Mouse (Mus musculus): Measurements from ENCODE around the gene Lhx1. TPM values are rescaled to one million over a fixed set of nuclear protein-coding genes. Genes with fewer than 3 reads are reported as not detected.
A peak's percentile ranks its signal among the peaks of the same experiment; 100 is the strongest.

Gene Lhx1
- 12.8 and 16.7 TPM in 2 replicates for polyA plus RNA-seq (2012; rRNA removed)

DNA sequence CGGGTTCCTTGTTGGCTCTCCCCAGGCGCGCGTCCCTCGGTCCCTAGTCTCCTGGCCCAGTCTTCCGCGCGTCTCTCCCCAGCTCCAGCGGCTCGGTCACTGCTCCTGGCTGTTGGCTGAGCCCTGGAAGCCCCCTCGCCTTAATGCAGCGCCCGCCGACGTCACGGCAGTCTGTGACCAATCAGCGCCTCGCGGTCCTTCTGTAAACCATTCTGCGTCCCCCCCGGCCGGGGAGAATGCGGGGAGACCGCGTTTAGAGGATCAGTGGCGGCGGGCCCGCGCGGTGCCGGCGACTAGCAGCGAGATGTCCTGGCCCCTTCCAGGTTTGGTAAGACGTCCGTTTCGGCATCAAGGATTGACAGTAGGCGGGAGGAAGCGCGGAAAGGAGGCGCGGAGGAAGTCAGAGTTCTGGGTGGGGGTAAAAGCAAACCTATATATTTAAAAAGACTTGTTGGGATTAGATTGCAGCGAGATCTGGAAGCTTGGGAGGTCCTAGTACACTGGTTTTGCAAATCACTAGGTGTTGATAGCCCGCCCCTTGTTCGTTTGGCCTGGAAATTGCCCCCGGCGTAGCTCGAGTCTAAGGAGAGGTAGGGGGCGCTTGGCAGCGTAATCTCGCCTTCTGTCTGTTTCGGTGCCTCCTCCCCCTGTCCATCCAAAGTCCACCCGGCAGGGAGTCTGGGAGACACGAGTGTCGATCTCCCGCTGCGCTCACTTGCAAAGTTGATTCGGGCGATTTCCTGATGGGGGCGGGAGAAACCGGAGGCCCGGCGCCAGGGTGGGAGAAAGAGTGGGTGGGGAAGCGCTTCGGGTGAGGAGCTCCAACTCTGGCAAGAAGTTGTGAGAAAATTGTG lies at the start of gene Lhx1:
TSS of gene Lhx1 (minus strand) at position 115 of the 854 bp plus-strand sequence.
- DNase-seq = peak; percentile 93
- H3K4me1 ChIP-seq (ENCODE audit: control insufficient read depth, insufficient read depth, low read length) = peaks cover 5% of the 10 kb centered on the region; the same call in 1 of the 2 replicates
- peak within 1 kb of the TSS; percentile 93 for H3K27ac ChIP-seq (ENCODE audit: insufficient read depth, low read depth, low read length)
- no peaks in the 10 kb centered on the region for H3K36me3 ChIP-seq (ENCODE audit: control insufficient read depth, insufficient read depth, low read length)
- peak within 1 kb of the TSS; percentile 93 for H3K4me3 ChIP-seq (ENCODE audit: insufficient read depth, low read depth, low read length)
- WGBS = 1% methylated on average over 64 of the region's 64 CpGs
- H3K27me3 ChIP-seq (replicated peaks; ENCODE audit: control insufficient read depth, insufficient read depth, low read length) = 0 out of 2 replicates have a peak, but pooled peaks cover 2% of the 10 kb centered on the region
- TF ChIP-seq CTCF (conservative IDR thresholded peaks at IDR 0.05; ENCODE audit: insufficient read depth, insufficient read length, low read depth, low read length) (no peak), POLR2A (IDR thresholded peaks at IDR 0.05; ENCODE audit: low read depth, low read length) (peak; percentile 66)

DNA sequence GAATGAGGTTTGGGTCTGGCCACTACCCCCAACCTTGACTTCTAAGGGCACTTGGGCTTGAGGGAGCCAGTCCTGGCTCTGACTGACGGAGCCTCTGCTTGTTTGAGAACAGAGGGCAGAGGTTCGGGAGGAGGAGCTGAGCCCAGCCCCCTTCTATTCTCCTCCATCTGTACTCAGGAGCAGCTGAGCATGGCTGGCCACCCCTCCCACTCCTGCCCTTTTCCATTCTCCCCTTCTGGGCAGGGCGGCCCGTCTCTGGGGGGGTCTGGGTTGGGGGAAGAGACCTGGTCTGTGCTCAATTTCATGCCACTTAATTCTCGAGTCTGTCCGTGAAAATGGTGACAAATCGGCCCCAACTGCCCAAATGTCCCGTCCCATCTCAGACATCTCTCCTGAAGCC lies 49.5 kb upstream of the Lhx1 start:
- WGBS = 44% methylated on average over 8 of the region's 8 CpGs
- H3K27me3 ChIP-seq (replicated peaks; ENCODE audit: control insufficient read depth, insufficient read depth, low read length) = no peaks in the 10 kb centered on the region
- DNase-seq = no peak
- TF ChIP-seq POLR2A (IDR thresholded peaks at IDR 0.05; ENCODE audit: low read depth, low read length) = no peak
- TF ChIP-seq CTCF (conservative IDR thresholded peaks at IDR 0.05; ENCODE audit: insufficient read depth, insufficient read length, low read depth, low read length) = no peak
- no peaks in the 10 kb centered on the region for H3K4me1 ChIP-seq (ENCODE audit: control insufficient read depth, insufficient read depth, low read length)
- H3K4me3 ChIP-seq (ENCODE audit: insufficient read depth, low read depth, low read length) = no peak overlapping the region
- H3K36me3 ChIP-seq (ENCODE audit: control insufficient read depth, insufficient read depth, low read length) = no peaks in the 10 kb centered on the region
- no peak overlapping the region for H3K27ac ChIP-seq (ENCODE audit: insufficient read depth, low read depth, low read length)

DNA sequence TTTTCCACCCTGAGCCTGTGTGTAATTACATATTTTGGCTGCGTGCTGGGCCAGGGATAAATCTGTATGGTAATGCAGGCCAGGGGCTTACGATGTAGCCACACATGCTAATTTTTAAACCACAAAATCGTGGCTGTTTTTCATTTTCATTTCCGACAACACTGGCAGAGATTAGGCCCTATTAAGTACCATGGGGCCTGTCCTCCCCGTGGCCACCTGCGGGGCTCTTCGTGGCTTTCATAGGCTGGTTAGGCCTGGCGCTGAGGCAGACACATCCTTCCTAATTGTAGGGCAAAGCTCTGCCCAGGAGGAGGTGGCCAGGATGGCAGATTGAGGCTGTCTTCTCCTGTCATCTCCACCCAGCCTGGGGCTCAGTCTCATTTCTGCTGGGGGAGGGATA lies 48.3 kb upstream of the Lhx1 start:
- Histone ChIP-seq H3K27ac (ENCODE audit: insufficient read depth, low read depth, low read length) (no peak overlapping the region), H3K4me3 (ENCODE audit: insufficient read depth, low read depth, low read length) (no peak overlapping the region), H3K36me3 (ENCODE audit: control insufficient read depth, insufficient read depth, low read length) (no peaks in the 10 kb centered on the region), H3K4me1 (ENCODE audit: control insufficient read depth, insufficient read depth, low read length) (no peaks in the 10 kb centered on the region), H3K27me3 (replicated peaks; ENCODE audit: control insufficient read depth, insufficient read depth, low read length) (no peaks in the 10 kb centered on the region; the same call in 1 of the 2 replicates)
- WGBS = 79% methylated on average over 8 of the region's 8 CpGs
- TF ChIP-seq CTCF (conservative IDR thresholded peaks at IDR 0.05; ENCODE audit: insufficient read depth, insufficient read length, low read depth, low read length) = no peak
- TF ChIP-seq POLR2A (IDR thresholded peaks at IDR 0.05; ENCODE audit: low read depth, low read length) = no peak
- DNase-seq = no peak

DNA sequence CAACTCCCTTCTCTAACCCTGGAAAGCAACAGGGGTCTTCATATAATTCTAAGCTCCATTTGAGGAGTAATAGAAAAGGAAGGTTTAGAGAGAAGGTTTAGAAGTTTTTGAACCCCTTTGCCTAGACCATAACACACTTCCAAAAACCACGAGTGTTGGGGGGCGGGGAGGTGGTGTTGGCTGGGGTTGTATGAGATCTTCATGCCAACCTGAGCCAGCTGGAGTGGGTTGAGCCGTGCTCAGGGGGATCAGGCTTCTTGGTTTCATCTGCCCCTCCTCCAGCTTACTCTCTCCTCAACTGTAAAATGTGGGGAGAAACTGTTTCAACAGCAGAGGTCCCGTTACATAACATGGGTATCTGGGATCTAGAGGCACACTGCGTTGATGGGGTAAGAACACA lies 45.5 kb upstream of the Lhx1 start:
- no peaks in the 10 kb centered on the region for H3K36me3 ChIP-seq (ENCODE audit: control insufficient read depth, insufficient read depth, low read length)

DNA sequence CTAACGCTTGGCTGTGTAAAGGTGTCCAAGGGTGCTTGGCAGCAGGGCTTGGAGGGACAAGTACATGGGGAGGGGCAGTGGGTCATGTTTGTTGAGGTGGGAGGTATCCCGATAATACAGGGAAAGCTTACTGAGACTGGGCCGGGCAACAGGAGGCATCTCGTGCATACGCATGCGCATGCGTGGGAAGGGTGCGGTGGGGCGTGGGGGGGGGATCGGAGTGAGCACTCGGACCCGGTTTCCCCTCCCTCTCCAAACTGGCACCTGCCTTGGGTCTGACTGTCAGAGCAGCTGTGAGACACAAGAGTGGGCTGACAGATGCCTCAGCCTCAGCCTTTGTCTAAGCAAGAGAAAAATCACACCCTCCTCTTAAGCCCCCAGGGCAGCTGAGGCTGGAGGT lies 45.1 kb upstream of the Lhx1 start:
- Histone ChIP-seq H3K4me3 (ENCODE audit: insufficient read depth, low read depth, low read length) (no peak overlapping the region), H3K4me1 (ENCODE audit: control insufficient read depth, insufficient read depth, low read length) (0 out of 2 replicates have a peak, but pooled peaks cover 2% of the 10 kb centered on the region), H3K36me3 (ENCODE audit: control insufficient read depth, insufficient read depth, low read length) (no peaks in the 10 kb centered on the region), H3K27me3 (replicated peaks; ENCODE audit: control insufficient read depth, insufficient read depth, low read length) (no peaks in the 10 kb centered on the region; the same call in 1 of the 2 replicates), H3K27ac (ENCODE audit: insufficient read depth, low read depth, low read length) (no peak overlapping the region)
- TF ChIP-seq CTCF (conservative IDR thresholded peaks at IDR 0.05; ENCODE audit: insufficient read depth, insufficient read length, low read depth, low read length) = no peak
- TF ChIP-seq POLR2A (IDR thresholded peaks at IDR 0.05; ENCODE audit: low read depth, low read length) = no peak
- 42% methylated on average over 12 of the region's 12 CpGs for WGBS
- no peak for DNase-seq

More for the DNA sequence above, 45.5 kb upstream of the Lhx1 start:
- H3K4me1 ChIP-seq (ENCODE audit: control insufficient read depth, insufficient read depth, low read length) = no peaks in the 10 kb centered on the region
- DNase-seq = no peak
- no peak for TF ChIP-seq POLR2A (IDR thresholded peaks at IDR 0.05; ENCODE audit: low read depth, low read length)
- no peak for TF ChIP-seq CTCF (conservative IDR thresholded peaks at IDR 0.05; ENCODE audit: insufficient read depth, insufficient read length, low read depth, low read length)
- no peak overlapping the region for H3K27ac ChIP-seq (ENCODE audit: insufficient read depth, low read depth, low read length)
- 68% methylated on average over 5 of the region's 5 CpGs for WGBS
- no peak overlapping the region for H3K4me3 ChIP-seq (ENCODE audit: insufficient read depth, low read depth, low read length)
- no peaks in the 10 kb centered on the region; the same call in 1 of the 2 replicates for H3K27me3 ChIP-seq (replicated peaks; ENCODE audit: control insufficient read depth, insufficient read depth, low read length)

DNA sequence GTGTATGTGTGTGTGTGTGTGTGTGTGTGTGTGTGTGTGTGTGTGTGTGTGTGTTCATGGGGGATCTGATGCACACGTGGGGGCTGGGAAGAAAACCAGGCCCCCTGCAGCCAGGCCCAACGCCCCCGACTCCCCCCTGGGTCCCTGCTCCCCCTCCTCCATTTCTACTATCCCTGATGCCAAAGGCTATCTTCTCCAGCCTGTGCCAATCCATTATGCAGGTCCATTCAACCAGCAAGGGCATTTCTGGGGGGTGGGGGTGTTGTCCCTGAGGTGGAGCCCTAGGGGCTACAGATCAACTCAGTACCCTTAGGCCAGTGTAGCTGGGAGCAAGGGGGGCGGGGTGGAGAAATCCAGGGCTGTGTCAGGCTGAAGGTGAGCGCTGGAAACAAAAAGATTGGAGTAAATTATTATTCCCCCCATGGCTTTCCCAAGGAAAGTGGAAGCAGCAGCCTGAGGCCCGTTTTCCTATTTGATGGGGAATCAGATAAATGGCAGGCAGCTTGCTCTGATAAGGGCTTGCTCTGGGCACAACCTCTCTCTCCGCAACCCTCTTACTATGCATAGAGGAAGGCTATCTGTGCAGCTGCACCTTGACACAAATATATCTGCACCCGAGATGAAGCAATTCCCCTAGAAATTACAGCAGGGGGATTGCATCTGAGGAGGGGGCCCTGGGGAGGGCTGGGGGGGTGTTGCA lies 43.9 kb upstream of the Lhx1 start:
- Histone ChIP-seq H3K27me3 (replicated peaks; ENCODE audit: control insufficient read depth, insufficient read depth, low read length) (no peaks in the 10 kb centered on the region; the same call in 1 of the 2 replicates), H3K27ac (ENCODE audit: insufficient read depth, low read depth, low read length) (no peak overlapping the region), H3K36me3 (ENCODE audit: control insufficient read depth, insufficient read depth, low read length) (no peaks in the 10 kb centered on the region), H3K4me3 (ENCODE audit: insufficient read depth, low read depth, low read length) (no peak overlapping the region), H3K4me1 (ENCODE audit: control insufficient read depth, insufficient read depth, low read length) (peaks cover 3% of the 10 kb centered on the region; the same call in 1 of the 2 replicates)
- TF ChIP-seq POLR2A (IDR thresholded peaks at IDR 0.05; ENCODE audit: low read depth, low read length) (no peak), CTCF (conservative IDR thresholded peaks at IDR 0.05; ENCODE audit: insufficient read depth, insufficient read length, low read depth, low read length) (no peak)
- WGBS = 60% methylated on average over 8 of the region's 8 CpGs
- DNase-seq = no peak

DNA sequence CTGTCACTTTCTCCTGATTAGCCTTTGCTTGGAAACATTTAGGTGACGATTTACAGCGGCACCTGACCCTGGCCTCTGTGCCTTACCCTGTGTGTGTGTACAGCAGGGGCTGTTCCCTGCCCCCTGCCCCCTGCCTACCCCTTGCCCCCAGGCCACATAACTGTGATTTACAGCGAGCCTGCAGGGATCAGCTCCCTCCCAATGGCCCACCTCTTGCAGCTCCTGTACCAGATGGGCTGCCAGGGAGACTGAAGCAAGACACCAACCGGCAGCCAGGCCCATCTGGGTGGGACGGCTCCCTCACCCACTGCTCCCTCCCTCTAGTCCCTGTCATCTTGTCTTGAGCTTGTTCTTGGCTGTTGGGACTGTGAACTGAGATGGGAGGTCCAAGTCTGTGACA lies 43.1 kb upstream of the Lhx1 start:
- WGBS = 34% methylated on average over 5 of the region's 5 CpGs
- Histone ChIP-seq H3K36me3 (ENCODE audit: control insufficient read depth, insufficient read depth, low read length) (no peaks in the 10 kb centered on the region), H3K4me1 (ENCODE audit: control insufficient read depth, insufficient read depth, low read length) (peaks cover 3% of the 10 kb centered on the region; the same call in 1 of the 2 replicates), H3K27ac (ENCODE audit: insufficient read depth, low read depth, low read length) (no peak overlapping the region), H3K4me3 (ENCODE audit: insufficient read depth, low read depth, low read length) (no peak overlapping the region), H3K27me3 (replicated peaks; ENCODE audit: control insufficient read depth, insufficient read depth, low read length) (no peaks in the 10 kb centered on the region; the same call in 1 of the 2 replicates)
- TF ChIP-seq CTCF (conservative IDR thresholded peaks at IDR 0.05; ENCODE audit: insufficient read depth, insufficient read length, low read depth, low read length) (no peak), POLR2A (IDR thresholded peaks at IDR 0.05; ENCODE audit: low read depth, low read length) (no peak)
- DNase-seq = no peak
